Mouse (Mus musculus): ENCODE measurements around the gene Dtymk. TPM values are rescaled to one million over a fixed set of nuclear protein-coding genes. Genes with fewer than 3 reads are reported as not detected.
"Not testable (repeated sequence)": the region's sequence is repeated elsewhere in the genome, so short reads cannot be mapped to it uniquely, and the experiment has no call there.

Dtymk gene
- total and polyA plus RNA-seq, 3 experiments = 193 to 454 (median 391) TPM

DNA sequence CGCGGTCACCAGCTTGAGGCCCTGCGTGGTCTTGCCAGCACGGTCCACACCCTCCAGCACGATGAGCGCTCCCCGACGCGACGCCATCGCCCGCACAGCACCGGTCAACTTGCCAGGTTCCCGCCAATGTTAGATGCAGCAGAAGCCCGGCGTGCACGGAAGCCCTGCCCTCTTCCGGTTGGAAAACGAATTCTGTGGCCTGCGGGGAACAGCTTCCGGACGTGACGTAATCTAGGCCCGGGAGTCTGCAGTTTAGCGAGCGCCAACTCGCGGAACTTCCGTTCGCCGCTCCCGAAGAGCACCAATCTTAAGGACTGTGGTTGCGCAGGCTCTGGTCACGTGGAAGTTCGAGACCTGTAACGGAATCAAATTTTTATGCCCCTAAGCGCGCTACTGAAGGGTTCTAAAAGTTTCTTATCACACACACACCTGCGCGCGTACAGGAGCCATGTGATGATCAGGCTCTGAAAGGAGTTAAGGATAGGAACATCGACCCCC is at the start of gene Dtymk (continued):
- TF ChIP-seq EP300 (IDR thresholded peaks at IDR 0.05; ENCODE audit: low read depth in 1 of 2, low read length in 2 of 2) = peak in 1 of 2 experiments; percentile 74; a peak in 1 of 4 replicates
- TF ChIP-seq RAD21 (IDR thresholded peaks at IDR 0.05; ENCODE audit: low read depth, low read length) = no peak
- TF ChIP-seq ZC3H11A (IDR thresholded peaks at IDR 0.05; ENCODE audit: low read depth, low read length) = no peak

GRCm38 (mm10) chr1:93845766-93846366 is 44.1 kb upstream of the Dtymk start:
- H3K4me1 ChIP-seq (ENCODE audit: control insufficient read depth in 1 of 2, insufficient read depth in 2 of 2, low read length in 2 of 2) = not testable (repeated sequence)

DNA sequence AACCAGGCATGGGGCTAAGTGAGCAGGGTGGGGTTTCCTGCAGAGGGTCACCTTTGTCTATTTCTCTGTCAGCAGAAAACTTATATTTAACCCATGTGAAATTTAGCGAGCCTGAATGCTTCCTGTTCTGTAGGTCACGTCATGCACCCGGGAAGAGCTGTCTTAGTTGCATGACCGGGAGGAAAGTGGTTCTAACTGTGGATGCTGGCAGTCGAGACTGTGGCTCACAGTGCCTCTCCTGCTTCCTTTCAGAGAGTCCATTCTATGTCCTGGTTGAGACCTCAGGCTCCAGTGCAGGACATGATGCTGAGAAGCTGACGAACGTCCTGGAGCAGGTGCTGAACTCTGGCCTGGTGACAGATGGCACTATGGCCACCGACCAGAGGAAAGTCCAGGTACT is 36.8 kb upstream of the Dtymk start:
- not testable (repeated sequence) for H3K4me1 ChIP-seq (ENCODE audit: control insufficient read depth in 1 of 2, insufficient read depth in 2 of 2, low read length in 2 of 2); H3K9ac ChIP-seq (ENCODE audit: control insufficient read depth, low read depth, low read length, poor library complexity, severe bottlenecking); H3K27ac ChIP-seq (ENCODE audit: control insufficient read depth, low read depth, low read length)

More at GRCm38 (mm10) chr1:93845766-93846366, 44.1 kb upstream of the Dtymk start:
- H3K9ac ChIP-seq (ENCODE audit: control insufficient read depth, low read depth, low read length, poor library complexity, severe bottlenecking); H3K27me3 ChIP-seq (ENCODE audit: control insufficient read depth in 1 of 2, insufficient read depth in 2 of 2, low read length in 2 of 2); H3K36me3 ChIP-seq (ENCODE audit: control insufficient read depth in 1 of 2, insufficient read depth in 2 of 2, low read length in 2 of 2); H3K9me3 ChIP-seq (replicated peaks; ENCODE audit: insufficient read depth, low read length); H3K4me3 ChIP-seq (ENCODE audit: control insufficient read depth in 1 of 2, insufficient read depth in 1 of 2, low read depth in 2 of 2, low read length in 2 of 2); H3K27ac ChIP-seq (ENCODE audit: control insufficient read depth, low read depth, low read length); H3K79me2 ChIP-seq (ENCODE audit: control insufficient read depth, insufficient read depth, low read length, poor library complexity): not testable (repeated sequence)
- peak; percentile 1 for DNase-seq (ENCODE audit: low read depth, low spot score)

GRCm38 (mm10) chr1:93837335-93837734 is 35.6 kb upstream of the Dtymk start:
- Histone ChIP-seq H3K27ac (ENCODE audit: control insufficient read depth, low read depth, low read length) (no peak overlapping the region), H3K4me3 (ENCODE audit: control insufficient read depth in 1 of 2, insufficient read depth in 1 of 2, low read depth in 2 of 2, low read length in 2 of 2) (no peak overlapping the region), H3K9me3 (replicated peaks; ENCODE audit: insufficient read depth, low read length) (no peaks in the 10 kb centered on the region), H3K9ac (ENCODE audit: control insufficient read depth, low read depth, low read length, poor library complexity, severe bottlenecking) (no peak overlapping the region), H3K4me1 (ENCODE audit: control insufficient read depth in 1 of 2, insufficient read depth in 2 of 2, low read length in 2 of 2) (peaks cover 0 to 4% of the 10 kb centered on the region in 2 experiments; a peak in 1 of 4 replicates), H3K27me3 (ENCODE audit: control insufficient read depth in 1 of 2, insufficient read depth in 2 of 2, low read length in 2 of 2) (no peaks in the 10 kb centered on the region), H3K36me3 (ENCODE audit: control insufficient read depth in 1 of 2, insufficient read depth in 2 of 2, low read length in 2 of 2) (peaks cover 0 to 3% of the 10 kb centered on the region in 2 experiments; a peak in 1 of 4 replicates), H3K79me2 (ENCODE audit: control insufficient read depth, insufficient read depth, low read length, poor library complexity) (no peaks in the 10 kb centered on the region)
- DNase-seq (ENCODE audit: low read depth, low spot score) = no peak
- TF ChIP-seq RCOR1 (IDR thresholded peaks at IDR 0.05; ENCODE audit: low read depth, low read length) = no peak
- no peak for TF ChIP-seq MYB (IDR thresholded peaks at IDR 0.05; ENCODE audit: low read depth, low read length)
- no peak for TF ChIP-seq USF1 (IDR thresholded peaks at IDR 0.05; ENCODE audit: low read depth, low read length)
- no peak for TF ChIP-seq ETS1 (IDR thresholded peaks at IDR 0.05; ENCODE audit: low read depth, low read length)
- TF ChIP-seq MAX (IDR thresholded peaks at IDR 0.05; ENCODE audit: low read length) = no peak
- TF ChIP-seq ZC3H11A (IDR thresholded peaks at IDR 0.05; ENCODE audit: low read depth, low read length) = no peak
- TF ChIP-seq MXI1 (IDR thresholded peaks at IDR 0.05; ENCODE audit: low read depth, low read length) = no peak
- TF ChIP-seq POLR2AphosphoS5 (IDR thresholded peaks at IDR 0.05; ENCODE audit: borderline replicate concordance, low read depth, low read length) = no peak
- TF ChIP-seq E2F4 (IDR thresholded peaks at IDR 0.05; ENCODE audit: borderline replicate concordance, low read depth, low read length) = no peak
- no peak for TF ChIP-seq BHLHE40 (IDR thresholded peaks at IDR 0.05; ENCODE audit: borderline replicate concordance, low read depth, low read length)
- TF ChIP-seq GATA1 (IDR thresholded peaks at IDR 0.05; ENCODE audit: low read depth, low read length) = no peak
- TF ChIP-seq TAL1 (IDR thresholded peaks at IDR 0.05; ENCODE audit: low read length) = no peak

More for the DNA sequence above, 36.8 kb upstream of the Dtymk start:
- not testable (repeated sequence) for DNase-seq (ENCODE audit: low read depth, low spot score); H3K4me3 ChIP-seq (ENCODE audit: control insufficient read depth in 1 of 2, insufficient read depth in 1 of 2, low read depth in 2 of 2, low read length in 2 of 2); H3K79me2 ChIP-seq (ENCODE audit: control insufficient read depth, insufficient read depth, low read length, poor library complexity); H3K36me3 ChIP-seq (ENCODE audit: control insufficient read depth in 1 of 2, insufficient read depth in 2 of 2, low read length in 2 of 2); H3K27me3 ChIP-seq (ENCODE audit: control insufficient read depth in 1 of 2, insufficient read depth in 2 of 2, low read length in 2 of 2); H3K9me3 ChIP-seq (replicated peaks; ENCODE audit: insufficient read depth, low read length)

All from MEL (cell line).